Mouse (Mus musculus): ENCODE data around the gene Gtdc1. TPM values are rescaled to one million over a fixed set of nuclear protein-coding genes. Genes with fewer than 3 reads are reported as not detected.
"Not testable (repeated sequence)": the region's sequence is repeated elsewhere in the genome, so short reads cannot be mapped to it uniquely, and the experiment has no call there.

Gtdc1 gene
- total RNA-seq, 2 experiments from 2014 or later, result 35.6 to 38.1 TPM

GRCm38 (mm10) chr2:44632584-44632983, 294.9 kb downstream of the Gtdc1 start:
- ATAC-seq (replicated peaks; ENCODE audit: low FRiP score, poor library complexity, severe bottlenecking), result no peak

- ATAC-seq (replicated peaks; ENCODE audit: low FRiP score, poor library complexity, severe bottlenecking), result no peak
Measured at GRCm38 (mm10) chr2:44631064-44631463, 296.4 kb downstream of the Gtdc1 start.

- no peak for ATAC-seq (replicated peaks; ENCODE audit: low FRiP score, poor library complexity, severe bottlenecking)
Measured at GRCm38 (mm10) chr2:44628778-44629177, 298.7 kb downstream of the Gtdc1 start.

- ATAC-seq (replicated peaks; ENCODE audit: low FRiP score, poor library complexity, severe bottlenecking), result no peak
Measured at GRCm38 (mm10) chr2:44625154-44625553, 302.3 kb downstream of the Gtdc1 start.

- ATAC-seq (replicated peaks; ENCODE audit: low FRiP score, poor library complexity, severe bottlenecking), result no peak
Measured at GRCm38 (mm10) chr2:44622471-44622870, 305.0 kb downstream of the Gtdc1 start.

DNA sequence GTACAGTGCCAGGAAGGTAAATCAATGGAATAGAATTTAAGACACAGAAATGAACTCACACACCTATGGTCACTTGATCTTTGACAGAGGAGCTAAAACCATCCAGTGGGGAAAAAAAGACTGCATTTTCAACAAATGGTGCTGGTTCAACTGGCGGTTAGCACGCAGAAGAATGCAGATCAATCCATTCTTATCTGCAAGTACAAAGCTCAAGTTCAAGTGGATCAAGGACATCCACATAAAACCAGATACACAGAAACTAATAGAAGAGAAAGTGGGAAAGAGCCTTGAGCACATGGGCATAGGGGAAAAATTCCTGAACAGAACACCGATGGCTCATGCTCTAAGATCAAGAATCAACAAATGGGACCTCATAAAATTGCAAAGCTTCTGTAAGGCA, 327.8 kb downstream of the Gtdc1 start:
- not testable (repeated sequence) for ATAC-seq (replicated peaks; ENCODE audit: low FRiP score, poor library complexity, severe bottlenecking)

DNA sequence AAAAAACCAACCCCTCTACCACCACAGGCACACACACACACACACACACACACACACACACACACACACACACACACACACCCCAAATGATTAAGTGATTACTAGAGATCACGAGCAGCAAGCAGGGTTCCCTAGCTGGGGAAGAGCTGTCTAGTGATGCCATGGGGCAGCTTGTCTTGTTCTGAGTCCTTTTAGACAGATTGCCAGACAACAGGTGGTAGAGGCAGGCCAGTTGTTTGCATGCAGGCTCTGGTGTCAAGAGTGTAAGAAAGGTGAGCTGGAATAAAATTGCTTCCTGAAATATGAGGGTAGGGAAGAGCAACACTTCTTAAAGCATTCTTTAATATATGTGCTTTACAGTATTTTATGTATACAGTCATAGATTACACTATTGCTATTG, 333.2 kb downstream of the Gtdc1 start:
- ATAC-seq (replicated peaks; ENCODE audit: low FRiP score, poor library complexity, severe bottlenecking), result no peak

GRCm38 (mm10) chr2:44590881-44591280, 336.6 kb downstream of the Gtdc1 start:
- ATAC-seq (replicated peaks; ENCODE audit: low FRiP score, poor library complexity, severe bottlenecking), result no peak

DNA sequence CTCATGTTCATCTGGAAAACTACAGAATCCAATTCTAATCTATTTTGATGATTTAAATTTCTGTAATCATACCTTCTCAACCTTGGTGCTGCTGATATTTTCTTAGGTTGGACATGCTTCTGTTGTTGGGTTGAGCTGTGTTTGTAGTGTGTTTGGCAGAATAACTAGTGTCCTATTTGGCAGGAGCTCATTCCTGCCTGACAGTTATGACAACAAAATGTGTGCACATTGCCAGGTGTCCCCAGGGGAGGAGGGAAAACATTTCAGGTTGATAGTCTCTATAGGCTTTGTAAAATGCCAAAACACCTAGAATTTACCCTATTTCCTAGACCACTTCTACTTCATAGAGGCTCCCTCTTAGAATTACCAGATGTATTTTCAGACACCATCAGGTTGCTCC, 343.4 kb downstream of the Gtdc1 start:
- ATAC-seq (replicated peaks; ENCODE audit: low FRiP score, poor library complexity, severe bottlenecking), result no peak

DNA sequence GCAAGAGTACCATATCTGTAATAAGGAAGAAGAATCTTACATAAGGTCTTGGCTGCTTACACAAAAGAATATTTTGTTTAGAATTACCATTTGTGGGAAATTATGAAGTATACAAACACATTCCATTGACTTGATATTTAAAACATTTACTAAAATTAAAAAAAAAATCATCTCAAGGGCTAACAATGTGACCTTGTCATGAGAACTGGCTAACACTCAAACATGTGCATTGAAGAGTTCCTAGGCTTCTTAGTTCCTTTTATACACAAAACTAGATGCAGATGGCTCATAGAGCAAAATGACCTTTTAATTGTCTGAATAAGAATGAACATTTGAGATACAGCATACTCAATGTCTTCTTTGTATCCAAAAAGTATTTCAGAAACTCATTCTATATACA, 344.0 kb downstream of the Gtdc1 start:
- no peak for ATAC-seq (replicated peaks; ENCODE audit: low FRiP score, poor library complexity, severe bottlenecking)

DNA sequence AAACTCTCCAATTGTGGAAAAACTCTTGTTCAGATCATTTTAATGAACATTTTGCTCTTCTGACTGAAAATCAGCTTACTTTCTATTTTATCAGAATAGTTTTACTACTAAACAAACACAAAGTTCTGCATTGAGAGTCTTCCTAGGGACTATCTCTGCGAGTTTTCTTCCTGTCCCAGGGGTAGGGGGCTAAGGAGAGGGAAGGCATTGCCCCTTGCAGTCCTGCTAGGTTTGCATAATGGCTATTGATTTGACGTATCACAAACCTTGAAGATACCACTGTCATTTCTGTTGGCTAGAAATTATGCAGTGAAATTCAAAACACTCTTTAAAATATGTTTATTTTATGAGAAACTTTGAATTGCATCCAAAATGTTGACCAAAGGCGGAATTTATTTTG, 355.6 kb downstream of the Gtdc1 start:
- ATAC-seq (replicated peaks; ENCODE audit: low FRiP score, poor library complexity, severe bottlenecking), result no peak

- ATAC-seq (replicated peaks; ENCODE audit: low FRiP score, poor library complexity, severe bottlenecking), result no peak
Measured at GRCm38 (mm10) chr2:44571156-44571555, 356.3 kb downstream of the Gtdc1 start.

DNA sequence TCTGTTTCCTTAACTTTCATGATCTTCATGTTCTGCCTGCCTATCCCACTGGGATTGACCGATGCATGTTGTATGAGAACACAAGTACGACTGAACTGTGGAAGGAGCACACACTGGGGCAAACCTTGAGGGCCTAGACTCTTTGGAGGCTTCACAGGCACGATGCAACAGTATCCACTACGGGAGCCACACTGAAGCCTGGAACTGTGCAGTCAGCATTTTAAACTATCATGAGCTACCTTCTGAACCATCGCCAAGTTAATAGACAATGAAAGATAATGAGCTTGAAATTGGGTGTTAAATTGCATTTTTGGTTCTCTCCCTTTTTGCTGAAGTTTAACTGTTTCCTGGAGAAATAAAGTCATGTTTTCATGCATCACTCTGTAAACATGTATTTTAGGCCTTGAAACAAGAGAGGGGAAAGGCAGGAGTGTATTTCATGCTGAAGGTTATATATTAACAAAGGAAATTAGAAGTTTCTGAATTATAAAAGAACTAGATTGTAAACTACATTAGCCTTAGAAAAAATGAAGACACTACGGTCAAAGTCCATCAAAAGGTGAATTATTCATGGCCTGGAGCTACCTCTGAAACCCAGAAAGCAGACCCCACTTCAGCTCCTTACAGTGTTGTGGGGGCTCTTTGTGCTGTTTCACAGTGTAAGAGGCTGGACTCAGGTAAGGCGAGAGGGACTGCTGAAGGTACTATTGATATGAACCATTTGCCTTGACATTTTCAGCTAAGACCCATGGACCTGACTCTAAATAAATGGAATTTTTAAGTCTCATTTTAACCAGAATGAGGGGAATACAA, 358.1 kb downstream of the Gtdc1 start:
- no peak for ATAC-seq (replicated peaks; ENCODE audit: low FRiP score, poor library complexity, severe bottlenecking)

GRCm38 (mm10) chr2:44564776-44565692, 362.4 kb downstream of the Gtdc1 start:
- no peak for ATAC-seq (replicated peaks; ENCODE audit: low FRiP score, poor library complexity, severe bottlenecking)

DNA sequence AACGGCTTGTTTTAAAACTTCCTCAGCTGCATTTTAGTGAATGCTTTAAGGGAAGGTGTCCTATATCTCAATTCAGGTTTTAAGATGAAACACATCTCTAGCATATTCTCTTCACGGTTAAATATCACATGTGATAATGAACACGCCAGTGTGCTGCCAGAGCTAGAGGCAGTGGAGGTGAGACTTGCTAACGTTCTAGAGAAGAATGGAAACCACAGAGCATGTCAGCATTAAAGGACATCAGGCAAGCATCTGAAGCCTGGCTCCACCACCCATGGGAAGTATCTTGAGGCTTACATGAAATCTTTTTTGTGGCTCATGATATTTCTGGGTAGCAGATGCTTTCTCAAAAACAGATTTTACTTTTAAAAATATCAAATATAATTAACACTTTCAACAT, 365.7 kb downstream of the Gtdc1 start:
- no peak for ATAC-seq (replicated peaks; ENCODE audit: low FRiP score, poor library complexity, severe bottlenecking)

- ATAC-seq (replicated peaks; ENCODE audit: low FRiP score, poor library complexity, severe bottlenecking), result no peak
Measured at GRCm38 (mm10) chr2:44559242-44559944, 368.1 kb downstream of the Gtdc1 start.

DNA sequence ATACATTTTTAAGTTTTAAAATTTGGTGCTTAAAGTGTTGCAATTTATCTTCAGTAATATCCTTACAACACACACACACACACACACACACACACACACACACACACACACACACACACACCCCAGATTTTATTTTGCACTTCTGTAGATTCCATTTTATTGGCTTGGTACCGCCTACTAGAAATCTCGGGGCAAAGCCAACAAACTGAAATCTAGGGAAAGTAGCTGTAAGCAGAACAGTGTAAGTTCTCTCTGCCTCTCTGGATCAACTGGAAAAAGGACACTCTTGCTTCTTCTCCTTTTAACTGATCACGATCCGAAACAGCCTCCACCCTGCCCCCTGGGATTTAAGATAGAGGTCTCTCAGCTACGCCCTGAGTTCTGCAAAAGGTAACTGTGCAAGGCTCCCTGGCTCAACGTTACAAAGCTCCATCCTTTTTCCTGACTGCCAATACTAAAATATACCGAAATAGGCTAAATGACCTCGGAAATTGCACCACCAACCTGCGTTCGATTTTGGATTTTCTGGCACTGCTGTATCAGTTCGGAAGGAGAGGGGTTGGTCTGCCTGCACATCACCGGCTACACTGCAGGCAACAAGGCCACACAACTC, 369.7 kb downstream of the Gtdc1 start:
- no peak for ATAC-seq (replicated peaks; ENCODE audit: low FRiP score, poor library complexity, severe bottlenecking)

DNA sequence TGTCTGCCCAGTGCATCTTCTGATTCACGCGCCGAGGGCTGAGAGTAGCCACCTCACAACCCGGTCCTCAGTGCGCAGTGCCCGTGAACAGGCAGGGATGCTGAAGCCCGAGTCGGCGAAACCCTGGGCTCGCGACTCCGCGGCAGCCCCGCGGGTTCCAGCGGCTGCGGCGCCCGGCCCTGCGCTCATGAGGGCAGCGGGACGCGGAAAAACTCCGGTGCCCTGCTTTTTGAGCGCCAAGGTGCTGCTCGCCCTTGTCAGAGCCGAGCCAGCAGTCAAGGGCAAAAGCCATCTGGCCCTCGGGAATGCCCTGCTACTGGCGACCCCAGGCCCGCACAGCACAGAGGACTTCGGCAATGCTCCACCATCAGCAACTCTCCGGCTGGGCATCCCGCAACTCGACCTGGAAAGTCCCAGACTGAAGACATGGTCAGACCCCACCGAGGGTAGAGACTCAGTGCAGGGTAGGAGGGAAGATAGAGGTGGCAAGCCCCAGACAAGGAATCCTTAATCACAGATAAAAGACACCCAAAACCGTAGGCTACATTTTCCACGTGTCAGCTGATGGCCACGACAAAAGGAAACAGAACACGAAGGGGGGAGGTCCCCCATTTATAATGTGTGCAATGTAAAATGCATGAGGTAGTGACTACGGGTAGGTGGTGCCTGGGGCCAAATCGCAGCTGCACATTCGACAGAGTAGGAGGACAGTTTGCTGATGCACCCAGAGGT, 370.4 kb downstream of the Gtdc1 start:
- no peak for ATAC-seq (replicated peaks; ENCODE audit: low FRiP score, poor library complexity, severe bottlenecking)

GRCm38 (mm10) chr2:44554716-44555115, 372.7 kb downstream of the Gtdc1 start:
- no peak for ATAC-seq (replicated peaks; ENCODE audit: low FRiP score, poor library complexity, severe bottlenecking)
